Mouse (Mus musculus): ENCODE measurements around the gene Fes. TPM values are rescaled to one million over a fixed set of nuclear protein-coding genes. Genes with fewer than 3 reads are reported as not detected.

Gene Fes
- total and polyA plus RNA-seq, 2 experiments from 2014 or later: 4.9 to 16.1 TPM

GRCm38 (mm10) chr7:80352920-80353319, 34.8 kb downstream of the Fes start:
- no peak overlapping the region for H3K27ac ChIP-seq
- no peak overlapping the region for H3K4me3 ChIP-seq (ENCODE audit: low read length)
- H3K27me3 ChIP-seq (ENCODE audit: insufficient read depth, low read length): no peaks in the 10 kb centered on the region
- peaks cover 42% of the 10 kb centered on the region for H3K36me3 ChIP-seq (ENCODE audit: insufficient read depth, low read length)
- ATAC-seq (no peak), DNase-seq (ENCODE audit: low spot score) (no peak)
- no peaks in the 10 kb centered on the region for H3K9me3 ChIP-seq (ENCODE audit: low read length)
- TF ChIP-seq CTCF (IDR thresholded peaks at IDR 0.05; ENCODE audit: low read depth): no peak
- no peaks in the 10 kb centered on the region for H3K4me1 ChIP-seq (ENCODE audit: insufficient read depth, low read length)
- 94% methylated on average over 8 of the region's 8 CpGs for WGBS
- no peak overlapping the region for H3K9ac ChIP-seq (replicated peaks; ENCODE audit: low read length)
- H3K4me2 ChIP-seq (ENCODE audit: low read depth, low read length): no peak overlapping the region

GRCm38 (mm10) chr7:80350808-80351207, 36.9 kb downstream of the Fes start:
- Histone ChIP-seq H3K4me2 (ENCODE audit: low read depth, low read length) (no peak overlapping the region), H3K4me1 (ENCODE audit: insufficient read depth, low read length) (no peaks in the 10 kb centered on the region), H3K36me3 (ENCODE audit: insufficient read depth, low read length) (peaks cover 30% of the 10 kb centered on the region; the same call in 1 of the 2 replicates), H3K4me3 (ENCODE audit: low read length) (no peak overlapping the region), H3K27me3 (ENCODE audit: insufficient read depth, low read length) (no peaks in the 10 kb centered on the region), H3K9me3 (ENCODE audit: low read length) (no peaks in the 10 kb centered on the region), H3K9ac (replicated peaks; ENCODE audit: low read length) (no peak overlapping the region), H3K27ac (no peak overlapping the region)
- WGBS: 81% methylated on average over 2 of the region's 2 CpGs
- no peak for ATAC-seq
- DNase-seq (ENCODE audit: low spot score): no peak
- TF ChIP-seq CTCF (IDR thresholded peaks at IDR 0.05; ENCODE audit: low read depth): no peak

GRCm38 (mm10) chr7:80347670-80348586, 39.8 kb downstream of the Fes start:
- no peak for DNase-seq (ENCODE audit: low spot score)
- TF ChIP-seq CTCF (IDR thresholded peaks at IDR 0.05; ENCODE audit: low read depth): no peak
- Histone ChIP-seq H3K9me3 (ENCODE audit: low read length) (no peaks in the 10 kb centered on the region), H3K4me3 (ENCODE audit: low read length) (no peak overlapping the region), H3K36me3 (ENCODE audit: insufficient read depth, low read length) (peaks cover 19% of the 10 kb centered on the region; the same call in 1 of the 2 replicates), H3K9ac (replicated peaks; ENCODE audit: low read length) (no peak overlapping the region), H3K27me3 (ENCODE audit: insufficient read depth, low read length) (no peaks in the 10 kb centered on the region), H3K4me2 (ENCODE audit: low read depth, low read length) (no peak overlapping the region), H3K27ac (peak overlapping the region; percentile 41; the same call in 1 of the 2 replicates), H3K4me1 (ENCODE audit: insufficient read depth, low read length) (peaks cover 6% of the 10 kb centered on the region; the same call in 1 of the 2 replicates)
- WGBS: 60% methylated on average over 13 of the region's 13 CpGs
- ATAC-seq: no peak

- 79% methylated on average over 5 of the region's 5 CpGs for WGBS
These were observed 40.9 kb downstream of the Fes start for GRCm38 (mm10) chr7:80346830-80347229.

GRCm38 (mm10) chr7:80346173-80346572, 41.6 kb downstream of the Fes start:
- Histone ChIP-seq H3K36me3 (ENCODE audit: insufficient read depth, low read length) (peaks cover 10% of the 10 kb centered on the region; the same call in 1 of the 2 replicates), H3K27ac (no peak overlapping the region), H3K27me3 (ENCODE audit: insufficient read depth, low read length) (no peaks in the 10 kb centered on the region), H3K9me3 (ENCODE audit: low read length) (no peaks in the 10 kb centered on the region), H3K4me1 (ENCODE audit: insufficient read depth, low read length) (peaks cover 6% of the 10 kb centered on the region; the same call in 1 of the 2 replicates), H3K4me3 (ENCODE audit: low read length) (no peak overlapping the region), H3K4me2 (ENCODE audit: low read depth, low read length) (no peak overlapping the region), H3K9ac (replicated peaks; ENCODE audit: low read length) (no peak overlapping the region)
- DNase-seq (ENCODE audit: low spot score) (no peak), ATAC-seq (no peak)
- TF ChIP-seq CTCF (IDR thresholded peaks at IDR 0.05; ENCODE audit: low read depth): no peak
- WGBS: 97% methylated on average over 9 of the region's 9 CpGs

More at GRCm38 (mm10) chr7:80346830-80347229, 40.9 kb downstream of the Fes start:
- H3K9ac ChIP-seq (replicated peaks; ENCODE audit: low read length): no peak overlapping the region
- TF ChIP-seq CTCF (IDR thresholded peaks at IDR 0.05; ENCODE audit: low read depth): no peak
- H3K4me2 ChIP-seq (ENCODE audit: low read depth, low read length): no peak overlapping the region
- H3K9me3 ChIP-seq (ENCODE audit: low read length): no peaks in the 10 kb centered on the region
- H3K4me3 ChIP-seq (ENCODE audit: low read length): no peak overlapping the region
- ATAC-seq: no peak
- no peak for DNase-seq (ENCODE audit: low spot score)
- no peak overlapping the region for H3K27ac ChIP-seq
- H3K27me3 ChIP-seq (ENCODE audit: insufficient read depth, low read length): no peaks in the 10 kb centered on the region
- peaks cover 15% of the 10 kb centered on the region; the same call in 1 of the 2 replicates for H3K36me3 ChIP-seq (ENCODE audit: insufficient read depth, low read length)
- H3K4me1 ChIP-seq (ENCODE audit: insufficient read depth, low read length): peaks cover 6% of the 10 kb centered on the region; the same call in 1 of the 2 replicates

GRCm38 (mm10) chr7:80343270-80344018, 44.3 kb downstream of the Fes start:
- no peak for TF ChIP-seq CTCF (IDR thresholded peaks at IDR 0.05; ENCODE audit: low read depth)
- no peak for ATAC-seq
- Histone ChIP-seq H3K4me3 (ENCODE audit: low read length) (peak overlapping the region; percentile 39), H3K9ac (replicated peaks; ENCODE audit: low read length) (peak overlapping the region; percentile 53), H3K36me3 (ENCODE audit: insufficient read depth, low read length) (no peaks in the 10 kb centered on the region), H3K9me3 (ENCODE audit: low read length) (no peaks in the 10 kb centered on the region), H3K4me1 (ENCODE audit: insufficient read depth, low read length) (peaks cover 6% of the 10 kb centered on the region; the same call in 1 of the 2 replicates), H3K27ac (peak overlapping the region; percentile 64), H3K4me2 (ENCODE audit: low read depth, low read length) (peak overlapping the region; percentile 61), H3K27me3 (ENCODE audit: insufficient read depth, low read length) (no peaks in the 10 kb centered on the region)
- 27% methylated on average over 19 of the region's 19 CpGs for WGBS
- no peak for DNase-seq (ENCODE audit: low spot score)

All from hindbrain, postnatal 0 days (tissue).